Mouse (Mus musculus) heart, embryonic 16.5 days (tissue): ENCODE measurements at regions not wholly inside any gene's neighbourhood (a gene's known extent, or its start where the extent isn't known, plus 50 kb on each side); places are given as distances from the start of the nearest gene placed in this dataset.

Experiments used
- ATAC-seq: fragments of 200-750 bp; cut with Nextera tagmentation; replicated peaks from 2 replicates; pipeline ENCODE4 v1.8.0; 2017; ENCODE audit warnings: moderate number of reproducible peaks; ENCODE audit not compliant: insufficient read depth, low FRiP score; ENCODE audit errors: extremely low read depth
- H3K27ac ChIP-seq: fragments of 300-500 bp; sonication (generic); 2 replicates; pipeline ENCODE4 v1.5.1; 2014; ENCODE audit warnings: mild to moderate bottlenecking, low read length, control low read depth, moderate library complexity
- H3K27me3 ChIP-seq: fragments of 300-500 bp; sonication (generic); 2 replicates; pipeline ENCODE4 v1.6.1; 2014; ENCODE audit warnings: low read length, mixed read lengths; ENCODE audit not compliant: control insufficient read depth, insufficient read depth
- H3K36me3 ChIP-seq: fragments of 300-500 bp; sonication (generic); 2 replicates; pipeline ENCODE4 v1.6.1; 2014; ENCODE audit not compliant: control insufficient read depth, insufficient read depth
- H3K4me1 ChIP-seq: fragments of 300-500 bp; sonication (generic); 2 replicates; pipeline ENCODE4 v1.6.1; 2014; ENCODE audit warnings: low read length, mixed read lengths; ENCODE audit not compliant: control insufficient read depth, insufficient read depth
- H3K4me2 ChIP-seq: fragments of 300-500 bp; sonication (generic); 2 replicates; pipeline ENCODE4 v1.6.1; 2014; ENCODE audit warnings: low read depth, mild to moderate bottlenecking, control low read depth, low read length
- H3K4me3 ChIP-seq: fragments of 300-500 bp; sonication (generic); 2 replicates; pipeline ENCODE4 v1.5.1; 2014; ENCODE audit warnings: mild to moderate bottlenecking, control low read depth, low read length
- H3K9ac ChIP-seq: fragments of 300-500 bp; sonication (generic); 2 replicates; pipeline ENCODE4 v1.6.1; 2014; ENCODE audit warnings: low read length, control low read depth
- H3K9me3 ChIP-seq: fragments of 300-500 bp; sonication (generic); replicated peaks from 2 replicates; pipeline ENCODE4 v1.6.1; 2016; ENCODE audit warnings: low read length; ENCODE audit not compliant: control insufficient read depth
- WGBS: fragments of 180-500 bp; shearing (Covaris S2); extraction: QIAGEN DNeasy Blood & Tissue Kit; methylation state at CpG from one replicate; pipeline ENCODE4 v1.1.7; 2014; 5-methylcytosine and 5-hydroxymethylcytosine counted together

- H3K9me3 ChIP-seq: no peaks in the 10 kb centered on the region
- no peaks in the 10 kb centered on the region for H3K4me1 ChIP-seq
- no peak overlapping the region for H3K9ac ChIP-seq
- no peak for ATAC-seq
- H3K36me3 ChIP-seq: no peaks in the 10 kb centered on the region
- 67% methylated on average over 17 of the region's 17 CpGs for WGBS
- H3K27ac ChIP-seq: no peak overlapping the region
- H3K4me3 ChIP-seq: no peak overlapping the region
- H3K4me2 ChIP-seq: no peak overlapping the region
- H3K27me3 ChIP-seq: no peaks in the 10 kb centered on the region
Observed at GRCm38 (mm10) chr1:190286481-190287145, 116.1 kb upstream of the Prox1 start.

GRCm38 (mm10) chr1:190285636-190286035, 115.1 kb upstream of the Prox1 start:
- WGBS: 76% methylated on average over 8 of the region's 8 CpGs
- no peak overlapping the region for H3K4me2 ChIP-seq
- ATAC-seq: no peak
- H3K27ac ChIP-seq: no peak overlapping the region
- no peaks in the 10 kb centered on the region for H3K4me1 ChIP-seq
- H3K27me3 ChIP-seq: no peaks in the 10 kb centered on the region
- H3K9me3 ChIP-seq: no peaks in the 10 kb centered on the region
- no peaks in the 10 kb centered on the region for H3K36me3 ChIP-seq
- H3K4me3 ChIP-seq: no peak overlapping the region
- H3K9ac ChIP-seq: no peak overlapping the region

- ATAC-seq: no peak
- Histone ChIP-seq H3K36me3 (no peaks in the 10 kb centered on the region), H3K27me3 (peaks cover under 1% of the 10 kb centered on the region; the same call in 1 of the 2 replicates), H3K9me3 (no peaks in the 10 kb centered on the region), H3K27ac (no peak overlapping the region), H3K4me2 (no peak overlapping the region), H3K4me3 (no peak overlapping the region), H3K4me1 (no peaks in the 10 kb centered on the region), H3K9ac (no peak overlapping the region)
- WGBS: 85% methylated on average over 8 of the region's 8 CpGs
Observed at GRCm38 (mm10) chr1:190285049-190285448, 114.5 kb upstream of the Prox1 start.

GRCm38 (mm10) chr1:190284138-190284537, 113.6 kb upstream of the Prox1 start:
- Histone ChIP-seq H3K36me3 (no peaks in the 10 kb centered on the region), H3K27me3 (peaks cover 2% of the 10 kb centered on the region; the same call in 1 of the 2 replicates), H3K9me3 (no peaks in the 10 kb centered on the region), H3K9ac (no peak overlapping the region), H3K4me1 (no peaks in the 10 kb centered on the region), H3K27ac (no peak overlapping the region), H3K4me2 (no peak overlapping the region; the same call in 1 of the 2 replicates), H3K4me3 (no peak overlapping the region)
- no peak for ATAC-seq
- 67% methylated on average over 9 of the region's 9 CpGs for WGBS

- WGBS: 88% methylated on average over 18 of the region's 18 CpGs
- H3K4me1 ChIP-seq: no peaks in the 10 kb centered on the region
- H3K4me2 ChIP-seq: no peak overlapping the region
- no peak for ATAC-seq
- peaks cover 2% of the 10 kb centered on the region; the same call in 1 of the 2 replicates for H3K27me3 ChIP-seq
- H3K9ac ChIP-seq: no peak overlapping the region
- no peaks in the 10 kb centered on the region for H3K36me3 ChIP-seq
- H3K27ac ChIP-seq: no peak overlapping the region
- H3K9me3 ChIP-seq: no peaks in the 10 kb centered on the region
- no peak overlapping the region for H3K4me3 ChIP-seq
Observed at GRCm38 (mm10) chr1:190280081-190280858, 109.8 kb upstream of the Prox1 start.

GRCm38 (mm10) chr1:190274911-190275310, 104.4 kb upstream of the Prox1 start:
- H3K4me2 ChIP-seq: no peak overlapping the region
- 67% methylated on average over 6 of the region's 6 CpGs for whole genome bisulfite sequencing
- H3K27ac ChIP-seq: no peak overlapping the region
- ATAC-seq: no peak
- H3K4me3 ChIP-seq: no peak overlapping the region
- H3K36me3 ChIP-seq: no peaks in the 10 kb centered on the region
- peaks cover under 1% of the 10 kb centered on the region; the same call in 1 of the 2 replicates for H3K27me3 ChIP-seq
- H3K9ac ChIP-seq: no peak overlapping the region
- no peaks in the 10 kb centered on the region for H3K4me1 ChIP-seq
- H3K9me3 ChIP-seq: no peaks in the 10 kb centered on the region

- WGBS: 81% methylated on average over 17 of the region's 17 CpGs
Observed at GRCm38 (mm10) chr1:190270784-190271385, 100.4 kb upstream of the Prox1 start.

GRCm38 (mm10) chr1:190269181-190269580, 98.7 kb upstream of the Prox1 start:
- H3K4me1 ChIP-seq: no peaks in the 10 kb centered on the region
- no peak overlapping the region for H3K27ac ChIP-seq
- WGBS: 71% methylated on average over 7 of the region's 7 CpGs
- no peak overlapping the region for H3K4me3 ChIP-seq
- H3K27me3 ChIP-seq: no peaks in the 10 kb centered on the region
- H3K36me3 ChIP-seq: no peaks in the 10 kb centered on the region
- no peak overlapping the region for H3K9ac ChIP-seq
- no peaks in the 10 kb centered on the region for H3K9me3 ChIP-seq
- no peak overlapping the region for H3K4me2 ChIP-seq
- no peak for ATAC-seq

More at GRCm38 (mm10) chr1:190270784-190271385, 100.4 kb upstream of the Prox1 start:
- Histone ChIP-seq H3K4me3 (no peak overlapping the region), H3K27me3 (no peaks in the 10 kb centered on the region), H3K4me2 (no peak overlapping the region), H3K9me3 (no peaks in the 10 kb centered on the region), H3K36me3 (no peaks in the 10 kb centered on the region), H3K4me1 (no peaks in the 10 kb centered on the region), H3K27ac (no peak overlapping the region), H3K9ac (no peak overlapping the region)
- no peak for ATAC-seq
